Mouse (Mus musculus) stomach, embryonic 14.5 days (tissue): ENCODE data around the gene Arhgef40. TPM values are rescaled to one million over a fixed set of nuclear protein-coding genes. Genes with fewer than 3 reads are reported as not detected.
"Not testable (repeated sequence)": the region's sequence is repeated elsewhere in the genome, so short reads cannot be mapped to it uniquely, and the experiment has no call there.

Experiments used
- ATAC-seq: fragments of 200-750 bp; cut with Nextera tagmentation; 2 replicates; pipeline ENCODE4 v1.8.0; 2017; ENCODE audit warnings: low read depth, moderate TSS enrichment; ENCODE audit not compliant: insufficient number of reproducible peaks, insufficient read depth, low FRiP score
- H3K27ac ChIP-seq: fragments of 300-500 bp; sonication (generic); 2 replicates; pipeline ENCODE4 v1.5.1; 2014; ENCODE audit warnings: mild to moderate bottlenecking, low read length, moderate library complexity, mixed read lengths
- H3K27me3 ChIP-seq: fragments of 300-500 bp; sonication (generic); 2 replicates; pipeline ENCODE4 v1.6.1; 2014; ENCODE audit warnings: low read length, control low read depth, mixed read lengths; ENCODE audit not compliant: control insufficient read depth, insufficient read depth
- H3K36me3 ChIP-seq: fragments of 300-500 bp; sonication (generic); 2 replicates; pipeline ENCODE4 v1.6.1; 2014; ENCODE audit warnings: mild to moderate bottlenecking, control low read depth, low read length, moderate library complexity, mixed read lengths; ENCODE audit not compliant: control insufficient read depth, insufficient read depth
- H3K4me1 ChIP-seq: fragments of 300-500 bp; sonication (generic); 2 replicates; pipeline ENCODE4 v1.6.1; 2014; ENCODE audit warnings: low read length, control low read depth, mixed read lengths; ENCODE audit not compliant: control insufficient read depth, insufficient read depth
- H3K4me2 ChIP-seq: fragments of 300-500 bp; sonication (generic); replicated peaks from 2 replicates; pipeline ENCODE4 v1.6.1; 2014; ENCODE audit warnings: low read depth, low read length, control low read depth
- H3K4me3 ChIP-seq: fragments of 300-500 bp; sonication (generic); 2 replicates; pipeline ENCODE4 v1.5.1; 2014; ENCODE audit warnings: low read depth, low read length, control low read depth
- H3K9ac ChIP-seq: fragments of 300-500 bp; sonication (generic); replicated peaks from 2 replicates; pipeline ENCODE4 v1.6.1; 2014; ENCODE audit warnings: low read depth, mild to moderate bottlenecking, control low read depth, low read length, moderate library complexity, mixed read lengths
- H3K9me3 ChIP-seq: fragments of 300-500 bp; sonication (generic); 2 replicates; pipeline ENCODE4 v1.6.1; 2016; ENCODE audit warnings: low read depth, low read length, control low read depth; ENCODE audit not compliant: control insufficient read depth
- WGBS: fragments of 180-500 bp; shearing (Covaris S2); extraction: QIAGEN DNeasy Blood & Tissue Kit; methylation state at CpG from one replicate; pipeline ENCODE4 v1.1.7; 2014; 5-methylcytosine and 5-hydroxymethylcytosine counted together
- polyA plus RNA-seq: library from polyadenylated mRNA; unstranded; fragments of >200 nt; fragmentation: Nextera tagmentation; extraction: Ambion mirVana; gene quantifications from 2 replicates; pipeline ENCODE4 v1.2.1, GENCODE M21; 2014

The Arhgef40 gene
- polyA plus RNA-seq, 1 experiment from 2014 or later: 118 TPM

DNA sequence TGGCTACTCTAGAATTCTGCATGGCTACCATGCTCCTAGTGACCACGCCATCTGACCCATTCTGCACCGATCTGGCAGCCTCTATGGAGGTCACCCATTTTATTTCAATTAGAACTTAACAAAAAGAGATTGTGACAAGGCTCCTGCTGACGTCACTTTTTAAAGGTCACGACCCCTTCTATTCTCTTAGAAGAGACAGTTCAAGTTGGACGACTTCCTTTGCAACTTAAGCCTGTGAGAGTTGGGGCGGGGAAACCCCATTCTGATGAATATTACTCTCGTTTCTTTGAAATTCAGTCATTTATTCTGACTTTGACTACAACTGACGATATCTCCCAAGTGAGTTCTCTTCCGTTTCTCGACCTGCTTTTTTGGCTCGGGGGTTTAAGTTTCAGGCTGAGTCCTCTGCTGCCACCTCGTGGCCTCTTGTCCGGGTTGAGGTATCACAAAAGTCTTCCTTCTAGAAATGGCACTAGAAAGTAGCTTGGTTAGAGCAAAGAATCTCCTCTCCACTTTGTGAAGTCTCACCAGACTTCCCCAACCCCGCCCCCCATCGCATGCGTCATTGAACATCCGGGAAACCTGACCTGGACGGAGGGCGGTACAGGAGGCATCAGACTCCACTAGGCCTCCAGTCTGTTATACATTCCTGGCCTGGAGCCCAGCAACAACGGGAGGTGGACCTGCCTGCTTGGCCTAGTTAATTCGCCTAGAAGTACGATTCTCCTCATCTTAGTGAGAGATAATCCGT, 38.4 kb downstream of the Arhgef40 start:
- Histone ChIP-seq H3K4me1 (peaks cover 20% of the 10 kb centered on the region), H3K9me3 (no peaks in the 10 kb centered on the region), H3K36me3 (no peaks in the 10 kb centered on the region), H3K9ac (no peak overlapping the region; the same call in 1 of the 2 replicates), H3K27me3 (no peaks in the 10 kb centered on the region), H3K27ac (peak overlapping the region; percentile 66), H3K4me3 (peak overlapping the region; percentile 22), H3K4me2 (peak overlapping the region; percentile 55)
- ATAC-seq: peak; percentile 29
- 4% methylated on average over 23 of the region's 23 CpGs for WGBS

DNA sequence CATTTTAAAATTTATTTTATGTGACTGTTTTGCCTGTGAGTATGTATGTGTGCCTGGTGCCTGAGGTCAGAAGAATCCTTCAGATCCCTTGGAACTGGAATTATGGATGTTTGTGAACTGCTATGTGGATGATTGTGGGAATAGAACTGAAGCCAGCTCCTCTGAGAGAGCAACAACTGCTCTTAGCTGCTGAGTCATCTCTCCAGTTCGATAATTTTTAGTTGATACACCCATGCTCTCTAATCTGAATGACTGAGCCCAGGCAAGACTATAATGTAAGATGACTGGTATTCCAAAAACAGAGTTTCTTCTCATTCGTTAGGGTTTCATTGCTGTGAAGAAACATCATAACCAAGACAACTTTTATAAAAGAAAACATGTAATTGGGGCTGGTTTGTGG, 39.6 kb downstream of the Arhgef40 start:
- Histone ChIP-seq H3K4me3 (no peak overlapping the region), H3K36me3 (no peaks in the 10 kb centered on the region), H3K9ac (no peak overlapping the region), H3K4me2 (no peak overlapping the region), H3K27ac (no peak overlapping the region), H3K4me1 (peaks cover 12% of the 10 kb centered on the region), H3K9me3 (no peaks in the 10 kb centered on the region), H3K27me3 (no peaks in the 10 kb centered on the region)
- 83% methylated on average over 2 of the region's 2 CpGs for WGBS
- ATAC-seq: no peak

DNA sequence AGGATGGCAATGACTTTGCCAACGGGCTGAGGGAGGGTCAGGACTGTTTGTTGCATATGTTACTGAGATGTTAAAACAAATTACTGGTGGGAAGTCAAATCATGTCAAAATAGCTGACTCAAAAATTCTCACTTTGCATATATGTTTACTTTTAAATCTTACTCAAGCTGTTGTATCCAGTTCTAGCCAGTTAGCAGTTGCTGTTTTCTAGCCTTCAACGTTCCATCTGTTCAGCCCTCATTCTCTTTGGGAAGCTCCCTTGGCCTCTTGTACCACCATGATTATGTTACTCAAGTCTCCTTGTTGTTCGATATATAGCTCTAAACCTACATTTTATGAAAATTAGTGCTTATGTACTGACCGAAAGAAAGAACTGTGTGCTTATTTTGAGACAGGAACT, 41.8 kb downstream of the Arhgef40 start:
- Histone ChIP-seq H3K4me1 (peaks cover 10% of the 10 kb centered on the region), H3K27ac (no peak overlapping the region), H3K9me3 (no peaks in the 10 kb centered on the region), H3K4me3 (no peak overlapping the region), H3K27me3 (no peaks in the 10 kb centered on the region), H3K36me3 (no peaks in the 10 kb centered on the region), H3K9ac (no peak overlapping the region), H3K4me2 (no peak overlapping the region)
- no peak for ATAC-seq
- 81% methylated on average over 4 of the region's 4 CpGs for WGBS

GRCm38 (mm10) chr14:52035926-52036325, 51.4 kb downstream of the Arhgef40 start:
- Histone ChIP-seq H3K9ac (no peak overlapping the region), H3K4me3 (no peak overlapping the region), H3K27ac (no peak overlapping the region), H3K27me3 (no peaks in the 10 kb centered on the region), H3K9me3 (no peaks in the 10 kb centered on the region), H3K4me1 (no peaks in the 10 kb centered on the region), H3K36me3 (no peaks in the 10 kb centered on the region), H3K4me2 (no peak overlapping the region)
- 79% methylated on average over 6 of the region's 6 CpGs for WGBS
- no peak for ATAC-seq

GRCm38 (mm10) chr14:52039332-52039731, 54.8 kb downstream of the Arhgef40 start:
- no peak overlapping the region for H3K4me2 ChIP-seq
- ATAC-seq: no peak
- no peaks in the 10 kb centered on the region for H3K9me3 ChIP-seq
- no peak overlapping the region for H3K4me3 ChIP-seq
- no peaks in the 10 kb centered on the region for H3K4me1 ChIP-seq
- H3K36me3 ChIP-seq: no peaks in the 10 kb centered on the region
- H3K9ac ChIP-seq: no peak overlapping the region
- no peak overlapping the region for H3K27ac ChIP-seq
- 81% methylated on average over 5 of the region's 5 CpGs for WGBS
- no peaks in the 10 kb centered on the region for H3K27me3 ChIP-seq

DNA sequence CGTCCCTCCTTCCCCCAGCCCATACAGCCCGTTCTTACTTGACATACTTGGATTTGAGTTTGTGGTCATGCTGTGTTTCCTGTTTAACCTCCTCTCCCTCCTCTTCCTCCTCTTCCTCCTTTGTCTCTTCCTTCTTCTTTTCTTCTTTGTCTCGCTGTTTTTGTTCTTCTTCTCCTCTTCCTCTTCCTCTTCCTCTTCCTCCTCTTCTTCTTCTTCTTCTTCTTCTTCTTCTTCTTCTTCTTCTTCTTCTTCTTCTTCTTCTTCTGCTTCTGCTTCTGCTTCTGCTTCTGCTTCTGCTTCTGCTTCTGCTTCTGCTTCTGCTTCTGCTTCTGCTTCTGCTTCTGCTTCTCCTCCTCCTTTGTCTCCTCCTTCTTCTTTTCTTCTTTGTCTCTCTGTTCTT, 57.8 kb downstream of the Arhgef40 start, which contains the start of gene Olfr221:
Gene Olfr221 (minus strand): TSS at position 101 of the 400 bp plus-strand sequence.
- H3K9ac ChIP-seq, H3K4me3 ChIP-seq, H3K4me1 ChIP-seq, H3K27me3 ChIP-seq, H3K9me3 ChIP-seq, H3K36me3 ChIP-seq, H3K27ac ChIP-seq, ATAC-seq, H3K4me2 ChIP-seq: not testable (repeated sequence)
- WGBS: 57% methylated on average over 3 of the region's 3 CpGs

GRCm38 (mm10) chr14:52043446-52043845, 58.9 kb downstream of the Arhgef40 start:
- Histone ChIP-seq H3K4me1 (no peaks in the 10 kb centered on the region; the same call in 1 of the 2 replicates), H3K27ac (no peak overlapping the region), H3K9ac (no peak overlapping the region), H3K27me3 (no peaks in the 10 kb centered on the region), H3K4me3 (no peak overlapping the region), H3K9me3 (no peaks in the 10 kb centered on the region), H3K36me3 (no peaks in the 10 kb centered on the region), H3K4me2 (no peak overlapping the region)
- 85% methylated on average over 6 of the region's 6 CpGs for WGBS
- no peak for ATAC-seq

DNA sequence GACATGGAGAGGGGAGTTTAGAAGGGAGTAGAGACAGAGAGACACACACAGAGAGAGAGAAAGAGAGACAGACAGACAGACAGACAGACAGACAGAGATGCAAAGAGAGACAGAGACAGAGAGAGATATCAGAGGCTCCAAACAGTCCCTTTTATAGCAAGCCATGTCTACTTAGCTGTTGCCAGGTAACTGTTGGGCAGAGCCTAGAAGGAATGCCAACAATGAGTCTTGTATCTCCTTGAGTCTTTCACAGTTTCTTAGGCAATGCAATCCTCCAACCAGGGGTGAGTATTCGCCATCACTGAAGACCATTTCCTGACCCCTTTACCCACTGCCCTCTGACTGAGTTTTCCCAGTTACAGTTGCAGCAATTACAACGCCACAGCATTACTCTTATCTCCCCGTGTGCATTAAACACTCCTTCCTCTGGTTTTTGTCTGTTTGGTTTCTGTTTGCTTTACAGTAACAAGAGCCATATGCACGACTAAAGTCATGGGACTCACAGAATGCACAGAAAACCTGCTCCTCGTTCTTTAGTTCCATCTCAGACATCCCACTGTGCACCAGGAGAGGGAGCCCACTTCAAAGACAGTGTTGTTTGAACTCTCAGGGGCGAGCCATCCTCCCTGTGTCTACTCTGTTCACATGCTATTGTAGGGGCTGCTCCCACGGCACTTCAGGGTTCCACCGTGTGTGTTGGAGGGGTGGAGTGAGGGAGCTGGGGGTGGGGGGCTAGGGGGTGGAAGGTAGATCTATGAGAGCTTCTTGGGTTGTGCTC, 60.6 kb downstream of the Arhgef40 start:
- peak; percentile 69 for ATAC-seq
- Histone ChIP-seq H3K27me3 (no peaks in the 10 kb centered on the region), H3K4me1 (no peaks in the 10 kb centered on the region; the same call in 1 of the 2 replicates), H3K4me3 (no peak overlapping the region), H3K9ac (no peak overlapping the region), H3K36me3 (no peaks in the 10 kb centered on the region), H3K9me3 (no peaks in the 10 kb centered on the region), H3K27ac (no peak overlapping the region), H3K4me2 (no peak overlapping the region)
- WGBS: 10% methylated on average over 8 of the region's 8 CpGs
